Mouse (Mus musculus): Measurements from ENCODE around the gene Wdfy3. TPM values are rescaled to one million over a fixed set of nuclear protein-coding genes. Genes with fewer than 3 reads are reported as not detected.

Gene Wdfy3
- polyA plus RNA-seq, 1 experiment from 2014 or later, result 14.3 TPM

- Histone ChIP-seq H3K9ac (ENCODE audit: low read depth, low read length) (no peak overlapping the region), H3K4me3 (ENCODE audit: low read depth, low read length) (no peak overlapping the region), H3K36me3 (ENCODE audit: control insufficient read depth, insufficient read depth, low read length) (peaks cover 9% of the 10 kb centered on the region; the same call in 1 of the 2 replicates), H3K4me1 (ENCODE audit: control insufficient read depth, insufficient read depth, low read length) (no peaks in the 10 kb centered on the region), H3K4me2 (no peak overlapping the region), H3K27me3 (ENCODE audit: control insufficient read depth, insufficient read depth, low read length) (no peaks in the 10 kb centered on the region), H3K9me3 (replicated peaks; ENCODE audit: control insufficient read depth, low read length) (no peaks in the 10 kb centered on the region), H3K27ac (ENCODE audit: low read depth, low read length) (no peak overlapping the region)
- ATAC-seq (replicated peaks; ENCODE audit: insufficient number of reproducible peaks, low FRiP score, low TSS enrichment), result no peak
- WGBS (ENCODE audit: insufficient replicate concordance), result 93% methylated on average over 11 of the region's 11 CpGs
Measured at GRCm38 (mm10) chr5:102023376-102023775, 46.3 kb downstream of the Wdfy3 start.

GRCm38 (mm10) chr5:102022018-102022898 is 47.5 kb downstream of the Wdfy3 start:
- no peak for ATAC-seq (replicated peaks; ENCODE audit: insufficient number of reproducible peaks, low FRiP score, low TSS enrichment)
- Histone ChIP-seq H3K4me2 (no peak overlapping the region), H3K4me3 (ENCODE audit: low read depth, low read length) (no peak overlapping the region), H3K27ac (ENCODE audit: low read depth, low read length) (no peak overlapping the region), H3K36me3 (ENCODE audit: control insufficient read depth, insufficient read depth, low read length) (peaks cover 6% of the 10 kb centered on the region; the same call in 1 of the 2 replicates), H3K9ac (ENCODE audit: low read depth, low read length) (no peak overlapping the region), H3K4me1 (ENCODE audit: control insufficient read depth, insufficient read depth, low read length) (no peaks in the 10 kb centered on the region), H3K9me3 (replicated peaks; ENCODE audit: control insufficient read depth, low read length) (no peaks in the 10 kb centered on the region), H3K27me3 (ENCODE audit: control insufficient read depth, insufficient read depth, low read length) (no peaks in the 10 kb centered on the region)
- WGBS (ENCODE audit: insufficient replicate concordance), result 88% methylated on average over 16 of the region's 16 CpGs

GRCm38 (mm10) chr5:102014235-102014634 is 55.5 kb downstream of the Wdfy3 start:
- no peak for ATAC-seq (replicated peaks; ENCODE audit: insufficient number of reproducible peaks, low FRiP score, low TSS enrichment)
- Histone ChIP-seq H3K9me3 (replicated peaks; ENCODE audit: control insufficient read depth, low read length) (no peaks in the 10 kb centered on the region), H3K4me2 (no peak overlapping the region), H3K27ac (ENCODE audit: low read depth, low read length) (no peak overlapping the region), H3K27me3 (ENCODE audit: control insufficient read depth, insufficient read depth, low read length) (no peaks in the 10 kb centered on the region), H3K36me3 (ENCODE audit: control insufficient read depth, insufficient read depth, low read length) (no peaks in the 10 kb centered on the region; the same call in 1 of the 2 replicates), H3K9ac (ENCODE audit: low read depth, low read length) (no peak overlapping the region), H3K4me3 (ENCODE audit: low read depth, low read length) (no peak overlapping the region), H3K4me1 (ENCODE audit: control insufficient read depth, insufficient read depth, low read length) (no peaks in the 10 kb centered on the region)
- WGBS (ENCODE audit: insufficient replicate concordance), result 79% methylated on average over 8 of the region's 8 CpGs

DNA sequence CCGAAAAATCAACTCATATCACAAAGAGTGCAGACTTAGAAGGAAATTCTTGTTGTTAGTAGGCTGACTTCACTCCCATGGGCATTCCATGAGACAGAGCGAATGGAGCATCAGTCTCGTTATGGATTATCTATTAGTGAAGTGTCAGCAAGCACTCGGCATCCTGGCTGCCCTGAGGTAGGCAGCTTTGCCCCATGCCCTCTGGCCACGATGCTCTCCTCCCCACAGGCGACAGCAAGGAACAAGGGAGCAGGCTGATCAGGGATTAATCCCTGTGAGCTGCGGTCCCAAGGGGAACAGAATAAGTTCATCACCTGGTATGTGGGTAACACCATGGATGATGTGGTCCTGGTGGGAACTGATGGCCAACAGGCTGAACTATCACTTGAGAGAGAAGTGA is 55.9 kb downstream of the Wdfy3 start:
- Histone ChIP-seq H3K4me3 (ENCODE audit: low read depth, low read length) (no peak overlapping the region), H3K9ac (ENCODE audit: low read depth, low read length) (no peak overlapping the region), H3K9me3 (replicated peaks; ENCODE audit: control insufficient read depth, low read length) (no peaks in the 10 kb centered on the region), H3K27ac (ENCODE audit: low read depth, low read length) (no peak overlapping the region), H3K27me3 (ENCODE audit: control insufficient read depth, insufficient read depth, low read length) (no peaks in the 10 kb centered on the region), H3K4me1 (ENCODE audit: control insufficient read depth, insufficient read depth, low read length) (no peaks in the 10 kb centered on the region), H3K4me2 (no peak overlapping the region), H3K36me3 (ENCODE audit: control insufficient read depth, insufficient read depth, low read length) (no peaks in the 10 kb centered on the region; the same call in 1 of the 2 replicates)
- ATAC-seq (replicated peaks; ENCODE audit: insufficient number of reproducible peaks, low FRiP score, low TSS enrichment), result no peak
- WGBS (ENCODE audit: insufficient replicate concordance), result 85% methylated on average over 7 of the region's 7 CpGs

DNA sequence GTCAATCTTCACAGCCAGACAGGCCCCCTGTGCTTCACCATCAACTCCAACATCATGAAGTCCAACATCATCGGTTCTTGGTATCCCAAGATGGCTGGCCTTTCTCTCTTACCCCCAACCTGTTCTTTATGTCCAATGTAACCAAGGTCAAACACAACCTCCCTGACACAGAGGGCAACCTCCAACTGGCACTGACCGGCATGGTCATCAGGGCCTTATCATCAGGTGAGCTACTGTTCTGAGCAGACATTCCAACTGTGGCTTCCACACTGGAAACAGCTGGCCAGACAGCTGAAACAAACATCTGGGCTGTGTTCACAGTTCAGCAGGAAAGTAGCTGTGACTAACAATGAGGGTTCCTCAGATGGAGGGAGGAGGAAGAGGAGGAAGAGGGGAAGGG is 58.8 kb downstream of the Wdfy3 start:
- Histone ChIP-seq H3K9ac (ENCODE audit: low read depth, low read length) (no peak overlapping the region), H3K9me3 (replicated peaks; ENCODE audit: control insufficient read depth, low read length) (no peaks in the 10 kb centered on the region), H3K27me3 (ENCODE audit: control insufficient read depth, insufficient read depth, low read length) (no peaks in the 10 kb centered on the region), H3K4me3 (ENCODE audit: low read depth, low read length) (no peak overlapping the region), H3K36me3 (ENCODE audit: control insufficient read depth, insufficient read depth, low read length) (no peaks in the 10 kb centered on the region; the same call in 1 of the 2 replicates), H3K4me2 (no peak overlapping the region), H3K27ac (ENCODE audit: low read depth, low read length) (no peak overlapping the region), H3K4me1 (ENCODE audit: control insufficient read depth, insufficient read depth, low read length) (0 out of 2 replicates have a peak, but pooled peaks cover 2% of the 10 kb centered on the region)
- no peak for ATAC-seq (replicated peaks; ENCODE audit: insufficient number of reproducible peaks, low FRiP score, low TSS enrichment)
- WGBS (ENCODE audit: insufficient replicate concordance), result 86% methylated on average over 2 of the region's 2 CpGs

- no peak for ATAC-seq (replicated peaks; ENCODE audit: insufficient number of reproducible peaks, low FRiP score, low TSS enrichment)
- no peak overlapping the region for H3K27ac ChIP-seq (ENCODE audit: low read depth, low read length)
- 0 out of 2 replicates have a peak, but pooled peaks cover 2% of the 10 kb centered on the region for H3K4me1 ChIP-seq (ENCODE audit: control insufficient read depth, insufficient read depth, low read length)
- H3K9ac ChIP-seq (ENCODE audit: low read depth, low read length), result no peak overlapping the region
- no peaks in the 10 kb centered on the region for H3K9me3 ChIP-seq (replicated peaks; ENCODE audit: control insufficient read depth, low read length)
- no peaks in the 10 kb centered on the region for H3K27me3 ChIP-seq (ENCODE audit: control insufficient read depth, insufficient read depth, low read length)
- H3K36me3 ChIP-seq (ENCODE audit: control insufficient read depth, insufficient read depth, low read length), result no peaks in the 10 kb centered on the region
- no peak overlapping the region for H3K4me3 ChIP-seq (ENCODE audit: low read depth, low read length)
- 83% methylated on average over 6 of the region's 6 CpGs for WGBS (ENCODE audit: insufficient replicate concordance)
- H3K4me2 ChIP-seq, result no peak overlapping the region
Measured at GRCm38 (mm10) chr5:102009606-102010005, 60.1 kb downstream of the Wdfy3 start.

DNA sequence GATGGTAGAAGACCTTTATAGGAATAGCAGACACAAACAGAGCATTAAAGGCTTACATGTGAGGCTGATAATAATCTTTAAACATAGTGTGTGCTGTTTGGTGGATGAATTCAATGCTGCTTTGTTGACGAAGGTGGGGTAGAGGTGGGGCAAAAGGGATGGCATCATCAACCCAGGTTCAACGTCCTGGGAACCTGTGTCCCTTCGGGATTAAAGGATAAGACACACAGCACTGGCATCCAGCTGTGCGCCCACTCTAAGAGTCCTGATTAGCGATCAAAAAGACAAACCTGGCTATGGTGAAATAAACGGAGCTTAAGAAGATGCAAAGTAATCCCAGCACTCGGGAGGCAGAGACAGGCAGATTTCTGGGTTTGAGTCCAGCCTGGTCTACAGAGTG is 61.0 kb downstream of the Wdfy3 start:
- Histone ChIP-seq H3K4me1 (ENCODE audit: control insufficient read depth, insufficient read depth, low read length) (peaks cover 5% of the 10 kb centered on the region; the same call in 1 of the 2 replicates), H3K9me3 (replicated peaks; ENCODE audit: control insufficient read depth, low read length) (no peaks in the 10 kb centered on the region), H3K4me2 (no peak overlapping the region), H3K4me3 (ENCODE audit: low read depth, low read length) (no peak overlapping the region), H3K36me3 (ENCODE audit: control insufficient read depth, insufficient read depth, low read length) (no peaks in the 10 kb centered on the region), H3K27me3 (ENCODE audit: control insufficient read depth, insufficient read depth, low read length) (no peaks in the 10 kb centered on the region), H3K27ac (ENCODE audit: low read depth, low read length) (no peak overlapping the region), H3K9ac (ENCODE audit: low read depth, low read length) (no peak overlapping the region)
- 84% methylated on average over 7 of the region's 7 CpGs for WGBS (ENCODE audit: insufficient replicate concordance)
- no peak for ATAC-seq (replicated peaks; ENCODE audit: insufficient number of reproducible peaks, low FRiP score, low TSS enrichment)

- Histone ChIP-seq H3K27me3 (ENCODE audit: control insufficient read depth, insufficient read depth, low read length) (no peaks in the 10 kb centered on the region), H3K4me3 (ENCODE audit: low read depth, low read length) (no peak overlapping the region), H3K4me2 (no peak overlapping the region), H3K36me3 (ENCODE audit: control insufficient read depth, insufficient read depth, low read length) (no peaks in the 10 kb centered on the region), H3K9ac (ENCODE audit: low read depth, low read length) (no peak overlapping the region), H3K9me3 (replicated peaks; ENCODE audit: control insufficient read depth, low read length) (no peaks in the 10 kb centered on the region), H3K27ac (ENCODE audit: low read depth, low read length) (peak overlapping the region; percentile 50; the same call in 1 of the 2 replicates), H3K4me1 (ENCODE audit: control insufficient read depth, insufficient read depth, low read length) (peaks cover 10% of the 10 kb centered on the region; the same call in 1 of the 2 replicates)
- ATAC-seq (replicated peaks; ENCODE audit: insufficient number of reproducible peaks, low FRiP score, low TSS enrichment), result no peak
- 76% methylated on average over 6 of the region's 6 CpGs for WGBS (ENCODE audit: insufficient replicate concordance)
Measured at GRCm38 (mm10) chr5:102006218-102006941, 63.3 kb downstream of the Wdfy3 start.

Data from heart, embryonic 11.5 days (tissue).